Mouse (Mus musculus) MEL (cell line): ENCODE measurements around the gene Exoc4. TPM values are rescaled to one million over a fixed set of nuclear protein-coding genes. Genes with fewer than 3 reads are reported as not detected.
A peak's percentile ranks its signal among the peaks of the same experiment; 100 is the strongest.

Source experiments
- DNase-seq: peaks from one replicate; pipeline ENCODE4 v3.0.0; 2011; ENCODE audit warnings: low read depth, low spot score
- H3K27ac ChIP-seq: 2 replicates; pipeline ENCODE4 v1.5.1; 2012; ENCODE audit warnings: low read depth, mild to moderate bottlenecking, control low read depth, low read length, moderate library complexity; ENCODE audit not compliant: control insufficient read depth
- H3K27me3 ChIP-seq, 2 experiments: fragments of 150-350 bp in 1 of 2; sonication (generic) in 1 of 2; 2 replicates each; pipeline ENCODE4 v1.6.1; 2012; ENCODE audit warnings: low read length in 2 of 2, mild to moderate bottlenecking in 2 of 2, improper control_type of control experiment in 1 of 2, moderate library complexity in 1 of 2; ENCODE audit not compliant: insufficient read depth in 2 of 2, control insufficient read depth in 1 of 2
- H3K36me3 ChIP-seq, 2 experiments: 2 replicates each; pipeline ENCODE4 v1.6.1; 2012 to 2014; ENCODE audit warnings: low read length in 2 of 2, improper control_type of control experiment in 1 of 2, inconsistent platforms in 1 of 2, mild to moderate bottlenecking in 1 of 2; ENCODE audit not compliant: insufficient read depth in 2 of 2, control insufficient read depth in 1 of 2
- H3K4me1 ChIP-seq, 2 experiments: fragments of 150-350 bp in 1 of 2; sonication (generic) in 1 of 2; 2 replicates each; pipeline ENCODE4 v1.6.1; 2012; ENCODE audit warnings: low read length in 2 of 2, improper control_type of control experiment in 1 of 2, mild to moderate bottlenecking in 1 of 2; ENCODE audit not compliant: insufficient read depth in 2 of 2, control insufficient read depth in 1 of 2
- H3K4me3 ChIP-seq, 2 experiments: fragments of 150-350 bp in 1 of 2; sonication (generic) in 1 of 2; 2 replicates each; pipeline ENCODE4 v1.5.1; 2012; ENCODE audit warnings: low read depth in 2 of 2, low read length in 2 of 2, mild to moderate bottlenecking in 2 of 2, moderate library complexity in 2 of 2, control low read depth in 1 of 2, improper control_type of control experiment in 1 of 2; ENCODE audit not compliant: control insufficient read depth in 1 of 2, insufficient read depth in 1 of 2
- H3K79me2 ChIP-seq: 2 replicates; pipeline ENCODE4 v1.6.1; 2012; ENCODE audit warnings: mild to moderate bottlenecking, low read length, moderate library complexity; ENCODE audit not compliant: control insufficient read depth, poor library complexity, insufficient read depth
- H3K9ac ChIP-seq: 2 replicates; pipeline ENCODE4 v1.6.1; 2012; ENCODE audit warnings: low read depth, mild to moderate bottlenecking, control low read depth, low read length, moderate library complexity; ENCODE audit not compliant: control insufficient read depth, poor library complexity, severe bottlenecking
- H3K9me3 ChIP-seq: fragments of 150-350 bp; sonication (generic); replicated peaks from 2 replicates; pipeline ENCODE4 v1.6.1; 2012; ENCODE audit warnings: mild to moderate bottlenecking, low read length, improper control_type of control experiment, moderate library complexity; ENCODE audit not compliant: insufficient read depth
- CHD1 ChIP-seq: IDR thresholded peaks from 2 replicates; pipeline ENCODE4 v1.6.1; 2012; ENCODE audit warnings: low read depth, mild to moderate bottlenecking, inconsistent platforms, low read length, improper control_type of control experiment
- CHD2 ChIP-seq: IDR thresholded peaks from 2 replicates; pipeline ENCODE4 v1.6.1; 2011; ENCODE audit warnings: low read length, improper control_type of control experiment
- CTCF ChIP-seq, 3 experiments: IDR thresholded peaks in 2 of 3; conservative IDR thresholded peaks in 1 of 3; 2 replicates each; pipeline ENCODE4 v1.5.1; 2011 to 2012; ENCODE audit warnings: low read length in 3 of 3, low read depth in 2 of 3, mild to moderate bottlenecking in 2 of 3, improper control_type of control experiment in 1 of 3, inconsistent platforms in 1 of 3, mixed read lengths in 1 of 3, moderate library complexity in 1 of 3; ENCODE audit not compliant: control insufficient read depth in 1 of 3, insufficient read depth in 1 of 3, poor library complexity in 1 of 3, severe bottlenecking in 1 of 3
- E2F4 ChIP-seq: IDR thresholded peaks from 2 replicates; pipeline ENCODE4 v1.6.1; 2011; ENCODE audit warnings: low read depth, low read length, improper control_type of control experiment, borderline replicate concordance
- EP300 ChIP-seq, 2 experiments: IDR thresholded peaks; 2 replicates each; pipeline ENCODE4 v1.6.1; 2011; ENCODE audit warnings: improper control_type of control experiment in 2 of 2, low read length in 2 of 2, low read depth in 1 of 2, mild to moderate bottlenecking in 1 of 2
- ETS1 ChIP-seq: IDR thresholded peaks from 2 replicates; pipeline ENCODE4 v1.6.1; 2012; ENCODE audit warnings: low read depth, mild to moderate bottlenecking, inconsistent platforms, low read length, improper control_type of control experiment, moderate library complexity
- GATA1 ChIP-seq: IDR thresholded peaks from 2 replicates; pipeline ENCODE4 v1.6.1; 2011; ENCODE audit warnings: low read depth, low read length, improper control_type of control experiment
- HCFC1 ChIP-seq: IDR thresholded peaks from 2 replicates; pipeline ENCODE4 v1.6.1; 2012; ENCODE audit warnings: low read depth, mild to moderate bottlenecking, inconsistent platforms, low read length, improper control_type of control experiment, moderate library complexity
- MAFK ChIP-seq: IDR thresholded peaks from 2 replicates; pipeline ENCODE4 v1.6.1; 2011; ENCODE audit warnings: low read depth, mild to moderate bottlenecking, low read length, improper control_type of control experiment, borderline replicate concordance
- MAX ChIP-seq: IDR thresholded peaks from 2 replicates; pipeline ENCODE4 v1.6.1; 2011; ENCODE audit warnings: low read length, improper control_type of control experiment
- MAZ ChIP-seq: IDR thresholded peaks from 2 replicates; pipeline ENCODE4 v1.6.1; 2012; ENCODE audit warnings: low read depth, mild to moderate bottlenecking, inconsistent platforms, low read length, improper control_type of control experiment
- MEF2A ChIP-seq: IDR thresholded peaks from 2 replicates; pipeline ENCODE4 v1.6.1; 2014; ENCODE audit warnings: low read depth, mild to moderate bottlenecking, inconsistent platforms, low read length, improper control_type of control experiment; ENCODE audit not compliant: poor library complexity, insufficient replicate concordance, severe bottlenecking; ENCODE audit errors: extremely low read depth
- MXI1 ChIP-seq: IDR thresholded peaks from 2 replicates; pipeline ENCODE4 v1.6.1; 2011; ENCODE audit warnings: mild to moderate bottlenecking, low read depth, low read length, improper control_type of control experiment
- MYC ChIP-seq: IDR thresholded peaks from 2 replicates; pipeline ENCODE4 v1.6.1; 2011; ENCODE audit warnings: low read depth, mild to moderate bottlenecking, low read length, improper control_type of control experiment, moderate library complexity
- POLR2AphosphoS2 ChIP-seq: IDR thresholded peaks from 2 replicates; pipeline ENCODE4 v1.6.1; 2011; ENCODE audit warnings: low read length, improper control_type of control experiment
- RAD21 ChIP-seq: IDR thresholded peaks from 2 replicates; pipeline ENCODE4 v1.6.1; 2011; ENCODE audit warnings: mild to moderate bottlenecking, low read depth, low read length, improper control_type of control experiment
- SIN3A ChIP-seq: IDR thresholded peaks from 2 replicates; pipeline ENCODE4 v1.6.1; 2012; ENCODE audit warnings: low read length, improper control_type of control experiment, inconsistent platforms
- SMC3 ChIP-seq: IDR thresholded peaks from 2 replicates; pipeline ENCODE4 v1.6.1; 2011; ENCODE audit warnings: low read depth, low read length, improper control_type of control experiment
- TAL1 ChIP-seq: IDR thresholded peaks from 2 replicates; pipeline ENCODE4 v1.6.1; 2012; ENCODE audit warnings: mild to moderate bottlenecking, inconsistent platforms, low read length, moderate library complexity, mixed read lengths
- TBP ChIP-seq: IDR thresholded peaks from 2 replicates; pipeline ENCODE4 v1.8.0; 2011; ENCODE audit warnings: low read depth, low read length, improper control_type of control experiment
- TCF12 ChIP-seq: IDR thresholded peaks from 2 replicates; pipeline ENCODE4 v1.6.1; 2014; ENCODE audit warnings: low read depth, mild to moderate bottlenecking, inconsistent platforms, low read length, improper control_type of control experiment, moderate library complexity
- USF1 ChIP-seq: IDR thresholded peaks from 2 replicates; pipeline ENCODE4 v1.6.1; 2014; ENCODE audit warnings: low read depth, mild to moderate bottlenecking, inconsistent platforms, low read length, improper control_type of control experiment, moderate library complexity
- USF2 ChIP-seq, 2 experiments: IDR thresholded peaks; 2 replicates each; pipeline ENCODE4 v1.6.1; 2011 to 2012; ENCODE audit warnings: improper control_type of control experiment in 2 of 2, low read length in 2 of 2, borderline replicate concordance in 1 of 2, inconsistent platforms in 1 of 2, low read depth in 1 of 2, mild to moderate bottlenecking in 1 of 2; ENCODE audit not compliant: insufficient read depth in 1 of 2
- ZC3H11A ChIP-seq: IDR thresholded peaks from 2 replicates; pipeline ENCODE4 v1.6.1; 2012; ENCODE audit warnings: low read depth, mild to moderate bottlenecking, inconsistent platforms, low read length, improper control_type of control experiment
- ZNF384 ChIP-seq: IDR thresholded peaks from 2 replicates; pipeline ENCODE4 v1.6.1; 2012; ENCODE audit warnings: low read depth, mild to moderate bottlenecking, inconsistent platforms, low read length, improper control_type of control experiment
- polyA plus RNA-seq, 2 experiments: library from polyadenylated mRNA; stranded (reverse) in 1 of 2; unstranded in 1 of 2; fragments of >175 nt in 1 of 2; fragments of >200 nt in 1 of 2; gene quantifications; 2 replicates each; pipeline versions ENCODE4 v1.2.1 to v1.2.4; 2012; ENCODE audit warnings: low replicate concordance in 2 of 2, low read depth in 1 of 2; ENCODE audit not compliant: insufficient read length in 2 of 2, insufficient read depth in 1 of 2, missing spikeins in 1 of 2
- total RNA-seq: library from RNA; depleted of rRNA; stranded (reverse); fragments of 300-350 nt; gene quantifications from 2 replicates; pipeline ENCODE4 v1.2.3, GENCODE M21; 2012

The Exoc4 gene
- total and polyA plus RNA-seq, 3 experiments = 16.4 to 22.6 TPM; not detected in 1

DNA sequence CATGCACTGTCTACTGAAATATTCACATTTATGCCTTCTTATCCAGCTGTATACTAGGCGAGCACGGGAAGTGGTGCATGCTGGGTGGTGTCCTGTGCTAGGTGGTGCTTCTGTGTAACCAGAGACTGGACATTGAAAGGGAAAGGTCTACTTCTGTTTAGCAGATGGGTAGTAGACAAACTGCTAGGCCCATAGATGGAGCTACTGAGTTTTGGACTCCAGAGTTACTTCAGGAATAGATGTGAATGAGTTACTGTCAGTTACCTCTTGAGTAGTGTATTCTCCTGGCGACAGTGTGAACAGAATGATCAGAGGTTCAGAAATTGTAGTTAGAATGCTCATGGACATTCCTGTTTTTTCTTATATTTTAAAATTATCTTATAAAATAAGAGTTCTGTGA, 48.7 kb downstream of the Exoc4 start:
- no peaks in the 10 kb centered on the region for H3K27me3 ChIP-seq
- peaks cover 6 to 16% of the 10 kb centered on the region in 2 experiments for H3K4me1 ChIP-seq
- no peaks in the 10 kb centered on the region for H3K9me3 ChIP-seq
- DNase-seq = peak; percentile 12
- H3K27ac ChIP-seq = no peak overlapping the region
- H3K36me3 ChIP-seq = peaks cover 4 to 18% of the 10 kb centered on the region in 2 experiments; a peak in 3 of 4 replicates
- TF ChIP-seq ZC3H11A (no peak), MYC (no peak), MAZ (no peak), CHD1 (no peak), RAD21 (peak; percentile 2), TAL1 (no peak), E2F4 (no peak), MEF2A (no peak), USF2 (IDR thresholded peaks at IDR 0.05; ENCODE audit: borderline replicate concordance in 1 of 2, insufficient read depth in 1 of 2, low read depth in 1 of 2, low read length in 2 of 2) (no peak), TCF12 (no peak), ETS1 (no peak), POLR2AphosphoS2 (no peak), TBP (no peak), SMC3 (0 out of 2 replicates have a peak, but pooled peaks have one; percentile 15), CTCF (IDR thresholded peaks at IDR 0.05 in 2 of 3, conservative IDR thresholded peaks at IDR 0.05 in 1 of 3; ENCODE audit: control insufficient read depth in 1 of 3, insufficient read depth in 1 of 3, low read depth in 2 of 3, low read length in 3 of 3, poor library complexity in 1 of 3, severe bottlenecking in 1 of 3) (peak in 1 of 3 experiments; percentile 23; a peak in 1 of 6 replicates), MXI1 (no peak), CHD2 (no peak), GATA1 (no peak), MAX (no peak), MAFK (no peak)
- no peak overlapping the region for H3K4me3 ChIP-seq
- H3K9ac ChIP-seq = no peak overlapping the region
- H3K79me2 ChIP-seq = no peaks in the 10 kb centered on the region

DNA sequence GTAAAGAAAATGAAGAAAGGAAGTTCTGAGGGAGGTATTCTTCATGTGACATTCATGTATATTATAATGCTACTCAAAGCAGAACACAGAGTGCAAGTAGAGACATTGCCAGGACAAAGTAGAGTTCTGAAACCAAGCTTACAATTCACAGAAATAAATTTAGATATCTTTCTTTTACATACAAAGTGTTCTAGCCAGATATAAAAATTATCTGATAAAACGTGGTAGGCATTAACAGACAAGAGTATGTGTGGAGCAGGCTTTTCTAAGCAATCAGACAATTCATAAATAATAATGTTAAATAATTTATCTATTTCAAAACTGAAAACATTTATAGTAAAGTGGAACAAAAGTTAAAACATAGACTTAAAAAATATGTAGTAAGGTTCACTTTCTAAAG, 49.9 kb downstream of the Exoc4 start:
- Histone ChIP-seq H3K4me3 (no peak overlapping the region), H3K27me3 (no peaks in the 10 kb centered on the region), H3K36me3 (peaks cover 4 to 18% of the 10 kb centered on the region in 2 experiments; a peak in 3 of 4 replicates), H3K27ac (peak overlapping the region; percentile 56; the same call in 1 of the 2 replicates), H3K4me1 (peaks cover 6 to 16% of the 10 kb centered on the region in 2 experiments), H3K9me3 (no peaks in the 10 kb centered on the region), H3K79me2 (no peaks in the 10 kb centered on the region), H3K9ac (no peak overlapping the region)
- TF ChIP-seq USF1 (no peak), ETS1 (0 out of 2 replicates have a peak, but pooled peaks have one; percentile 6), MAFK (no peak), TCF12 (peak; percentile 75; the same call in 1 of the 2 replicates), TBP (no peak), ZNF384 (no peak), MEF2A (no peak), GATA1 (peak; percentile 58; the same call in 1 of the 2 replicates), SIN3A (no peak), ZC3H11A (no peak), EP300 (IDR thresholded peaks at IDR 0.05; ENCODE audit: low read depth in 1 of 2, low read length in 2 of 2) (peak in 1 of 2 experiments; percentile 57; a peak in 1 of 4 replicates), CHD1 (no peak), POLR2AphosphoS2 (no peak), HCFC1 (no peak)
- DNase-seq = peak; percentile 31
